Mouse (Mus musculus) gastrocnemius, postnatal 4 days (tissue): ENCODE results near the gene Zc3h6. TPM values are rescaled to one million over a fixed set of nuclear protein-coding genes. Genes with fewer than 3 reads are reported as not detected.
A peak's percentile ranks its signal among the peaks of the same experiment; 100 is the strongest.
"Not testable (repeated sequence)": the region's sequence is repeated elsewhere in the genome, so short reads cannot be mapped to it uniquely, and the experiment has no call there.

ENCODE experiments used
- DNase-seq, 2 experiments: peaks; one replicate each; pipeline ENCODE4 v3.0.0; 2021 to 2022; ENCODE audit warnings: low spot score in 2 of 2, mixed read lengths in 2 of 2
- long read RNA-seq, 2 experiments: library from polyadenylated mRNA; stranded (forward); transcript quantifications; one replicate each; pipeline ENCODE4 v2.0.0; 2021
- total RNA-seq, 2 experiments: library from RNA; stranded (reverse); gene quantifications; 2 replicates each; pipeline ENCODE4 v1.2.3; 2021

Zc3h6 gene
- total RNA-seq = 1 to 10 TPM; 8.3 to 9.4 TPM
- long read RNA-seq, experiment 1, full-length matches to known transcripts = 3 of 4 reads
- long read RNA-seq, experiment 1, partial matches to known transcripts = 1 of 4 reads
- long read RNA-seq, experiment 1, other reads (novel, unspliced or antisense) = 0 of 4 reads
- long read RNA-seq, experiment 2, full-length matches to known transcripts = 3 of 4 reads
- long read RNA-seq, experiment 2, partial matches to known transcripts = 1 of 4 reads
- long read RNA-seq, experiment 2, other reads (novel, unspliced or antisense) = 0 of 4 reads

- DNase-seq = peak; percentile 98
Observed at GRCm38 (mm10) chr2:128966641-128967580, at the start of gene Zc3h6. Gene Zc3h6, plus strand, starts transcription at chr2:128967402.

GRCm38 (mm10) chr2:128924799-128925198 is 42.4 kb upstream of the Zc3h6 start:
- DNase-seq = no peak

- no peak for DNase-seq
Observed at GRCm38 (mm10) chr2:128928446-128928845, 38.8 kb upstream of the Zc3h6 start.

DNA sequence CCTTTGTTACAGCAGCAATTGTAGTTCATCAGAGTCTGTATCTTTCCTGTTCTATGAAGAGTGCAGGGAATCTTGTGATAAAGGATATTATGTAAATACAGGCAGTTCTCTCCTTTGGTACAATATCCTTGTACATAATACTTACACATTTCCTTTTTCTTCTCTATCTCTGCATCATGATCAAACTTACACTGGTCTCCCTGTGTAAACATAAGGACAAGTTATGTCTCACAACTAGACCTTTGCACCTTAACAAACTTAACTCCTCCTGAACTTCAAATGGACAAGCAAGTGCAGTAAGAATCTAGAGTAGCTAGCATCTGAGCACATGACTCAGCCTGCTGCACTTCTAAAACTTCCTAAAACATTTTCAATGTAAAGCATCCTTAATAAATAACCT is 36.5 kb upstream of the Zc3h6 start:
- DNase-seq = no peak

DNA sequence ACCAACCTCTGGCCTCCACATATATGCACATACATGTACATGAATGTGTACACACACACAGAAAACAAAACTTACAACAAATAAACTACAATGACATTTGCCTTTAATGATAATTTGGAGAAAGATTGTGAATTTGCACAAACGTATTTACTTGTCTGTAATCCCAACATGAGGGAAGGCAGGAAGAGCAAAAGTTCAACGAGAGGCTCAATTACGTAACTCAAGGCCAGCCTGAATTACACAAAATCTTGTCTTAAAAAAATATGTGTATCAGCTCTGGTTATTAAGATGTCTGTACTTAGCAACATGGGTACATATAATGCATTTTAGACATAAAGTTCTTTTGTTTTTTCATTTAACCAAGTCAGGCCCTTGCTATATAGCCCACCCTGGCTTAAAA is 30.9 kb upstream of the Zc3h6 start:
- no peak for DNase-seq

- peak; percentile 94 to 97 for DNase-seq
Observed at GRCm38 (mm10) chr2:128943538-128944528, 23.4 kb upstream of the Zc3h6 start, which contains the start of gene Zc3h8. Gene Zc3h8, minus strand, starts transcription at chr2:128944077.

GRCm38 (mm10) chr2:128947962-128948588 is 19.1 kb upstream of the Zc3h6 start:
- DNase-seq = no peak

DNA sequence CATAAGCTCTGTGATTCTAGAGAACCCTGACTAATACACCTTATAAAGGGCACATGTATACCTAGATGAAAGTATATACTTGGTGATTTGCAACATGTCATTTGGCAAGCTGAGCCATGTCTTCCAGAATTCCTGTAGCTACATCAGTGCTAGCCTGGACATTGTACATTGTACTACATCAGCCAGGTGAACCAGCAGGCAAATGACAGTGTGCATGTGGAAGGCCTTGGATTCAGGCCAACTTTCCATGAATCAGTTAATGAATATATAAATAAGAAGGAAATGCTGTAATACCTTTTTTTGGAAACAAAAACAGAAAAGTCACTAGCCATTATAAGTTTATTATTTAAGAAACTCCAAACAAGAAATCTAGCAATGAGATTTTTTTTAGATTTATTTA is 13.0 kb upstream of the Zc3h6 start:
- no peak for DNase-seq

- DNase-seq = no peak
Observed at GRCm38 (mm10) chr2:128965505-128966105, 1.6 kb upstream of the Zc3h6 start.

GRCm38 (mm10) chr2:128966236-128966635 is 966 bp upstream of the Zc3h6 start:
- DNase-seq = no peak

DNA sequence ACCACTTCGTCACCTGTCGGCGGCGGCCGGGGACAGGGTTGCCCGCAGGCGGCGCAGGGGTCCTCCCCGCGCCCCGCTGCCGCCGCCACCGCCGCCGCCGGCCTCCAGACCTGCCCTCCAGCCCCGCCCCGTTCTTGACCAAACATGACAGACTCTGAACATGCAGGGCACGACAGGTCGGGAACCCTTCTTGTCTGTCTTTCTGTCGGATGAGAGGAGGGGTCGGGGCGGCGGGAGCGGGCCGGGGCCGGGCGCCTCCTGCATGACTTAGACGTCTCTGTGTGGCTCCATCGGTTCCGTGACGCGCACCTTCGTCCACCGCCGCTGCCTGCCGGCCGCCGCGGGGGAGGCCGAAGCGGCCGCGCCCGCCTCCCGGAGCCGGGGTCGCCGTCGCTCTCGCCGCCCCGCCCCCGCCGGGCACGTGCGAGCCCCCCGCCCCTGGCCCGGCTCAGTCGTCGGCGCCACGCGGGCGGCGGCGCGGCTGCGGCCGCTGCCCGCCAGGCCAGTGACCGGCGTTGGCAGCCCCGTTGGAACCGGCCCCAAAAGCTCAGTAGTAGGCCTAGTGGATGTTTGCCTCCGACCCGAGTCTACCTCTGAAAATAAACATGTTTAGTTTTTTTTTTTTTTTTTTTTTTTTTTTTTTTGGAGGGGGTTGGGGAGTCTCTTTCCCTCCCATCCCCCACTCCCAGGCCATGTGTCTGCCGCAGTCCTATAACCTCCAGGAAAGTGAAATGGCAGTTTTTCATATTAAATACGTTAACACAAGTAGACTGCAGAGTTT is 649 bp downstream of the Zc3h6 start, which contains the start of gene Gm10762:
Gm10762 (minus strand) TSS at position 65 of the 781 bp plus-strand sequence.
- peak; percentile 59 to 78 for DNase-seq

GRCm38 (mm10) chr2:128968475-128969083 is 1.4 kb downstream of the Zc3h6 start:
- DNase-seq = no peak

- no peak for DNase-seq
Observed at GRCm38 (mm10) chr2:128972301-128972700, 5.1 kb downstream of the Zc3h6 start.

GRCm38 (mm10) chr2:128975572-128975971 is 8.4 kb downstream of the Zc3h6 start:
- no peak for DNase-seq

- DNase-seq = no peak
Observed at GRCm38 (mm10) chr2:128984746-128985145, 17.5 kb downstream of the Zc3h6 start.

GRCm38 (mm10) chr2:129004872-129005271 is 37.7 kb downstream of the Zc3h6 start:
- DNase-seq = no peak

GRCm38 (mm10) chr2:129006194-129006749 is 39.1 kb downstream of the Zc3h6 start:
- DNase-seq = no peak

- not testable (repeated sequence) for DNase-seq
Observed at GRCm38 (mm10) chr2:129008867-129009266, 41.7 kb downstream of the Zc3h6 start.
